Mouse (Mus musculus) layer of hippocampus, adult 9-10 months (tissue): ENCODE results near the gene Grn.

ENCODE experiments used
- DNase-seq: peaks from one replicate; pipeline ENCODE4 v3.0.0; 2022; ENCODE audit warnings: low spot score

Grn gene

GRCm38 (mm10) chr11:102443740-102444139 lies 13.6 kb downstream of the Grn start:
- no peak for DNase-seq

- no peak for DNase-seq
Observed at GRCm38 (mm10) chr11:102444321-102444720, 14.2 kb downstream of the Grn start.

- DNase-seq: no peak
Observed at GRCm38 (mm10) chr11:102444781-102445180, 14.7 kb downstream of the Grn start.

- DNase-seq: no peak
Observed at GRCm38 (mm10) chr11:102445264-102445890, 15.3 kb downstream of the Grn start.

- DNase-seq: no peak
Observed at GRCm38 (mm10) chr11:102445891-102446361, 15.8 kb downstream of the Grn start.

GRCm38 (mm10) chr11:102446581-102447461 lies 16.7 kb downstream of the Grn start:
- no peak for DNase-seq

GRCm38 (mm10) chr11:102447497-102447896 lies 17.4 kb downstream of the Grn start, which contains the start of gene Fam171a2:
Gene Fam171a2, minus strand, starts transcription at chr11:102447682.
- no peak for DNase-seq

- no peak for DNase-seq
Observed at GRCm38 (mm10) chr11:102448327-102448726, 18.2 kb downstream of the Grn start.

GRCm38 (mm10) chr11:102449043-102450008 lies 19.2 kb downstream of the Grn start:
- no peak for DNase-seq

- DNase-seq: no peak
Observed at GRCm38 (mm10) chr11:102453131-102453530, 23.0 kb downstream of the Grn start.

GRCm38 (mm10) chr11:102455740-102456396 lies 25.8 kb downstream of the Grn start:
- no peak for DNase-seq

GRCm38 (mm10) chr11:102460541-102460940 lies 30.4 kb downstream of the Grn start:
- no peak for DNase-seq

GRCm38 (mm10) chr11:102461764-102462163 lies 31.6 kb downstream of the Grn start:
- no peak for DNase-seq

GRCm38 (mm10) chr11:102464901-102465300 lies 34.8 kb downstream of the Grn start:
- DNase-seq: no peak

- no peak for DNase-seq
Observed at GRCm38 (mm10) chr11:102465713-102466436, 35.8 kb downstream of the Grn start.

- DNase-seq: peak; percentile 82
Observed at GRCm38 (mm10) chr11:102467041-102467631, 37.0 kb downstream of the Grn start.

- DNase-seq: no peak
Observed at GRCm38 (mm10) chr11:102469648-102470357, 39.7 kb downstream of the Grn start, which contains the start of gene Itga2b. Gene Itga2b, minus strand, starts transcription at chr11:102470122.

- no peak for DNase-seq
Observed at GRCm38 (mm10) chr11:102475027-102475426, 44.9 kb downstream of the Grn start.

GRCm38 (mm10) chr11:102478671-102479070 lies 48.6 kb downstream of the Grn start:
- no peak for DNase-seq

GRCm38 (mm10) chr11:102479581-102479980 lies 49.5 kb downstream of the Grn start:
- DNase-seq: no peak
